Mouse (Mus musculus) hindbrain, embryonic 10.5 days (tissue): ENCODE data around the gene Atad3a. TPM values are rescaled to one million over a fixed set of nuclear protein-coding genes. Genes with fewer than 3 reads are reported as not detected.

Experiments used
- DNase-seq: peaks from one replicate; pipeline ENCODE4 v3.0.0-alpha.2; 2017; ENCODE audit warnings: low spot score
- H3K27ac ChIP-seq: fragments of 300-500 bp; sonication (generic); 2 replicates; pipeline ENCODE4 v1.5.1; 2016; ENCODE audit warnings: mild to moderate bottlenecking, moderate library complexity
- H3K27me3 ChIP-seq: fragments of 300-500 bp; sonication (generic); 2 replicates; pipeline ENCODE4 v1.6.1; 2016; ENCODE audit warnings: mild to moderate bottlenecking; ENCODE audit not compliant: poor library complexity, insufficient read depth, severe bottlenecking
- H3K36me3 ChIP-seq: fragments of 300-500 bp; sonication (generic); 2 replicates; pipeline ENCODE4 v1.6.1; 2016; ENCODE audit warnings: mild to moderate bottlenecking, moderate library complexity
- H3K4me1 ChIP-seq: fragments of 300-500 bp; sonication (generic); replicated peaks from 2 replicates; pipeline ENCODE4 v1.6.1; 2016; ENCODE audit warnings: mild to moderate bottlenecking
- H3K4me3 ChIP-seq: fragments of 300-500 bp; sonication (generic); 2 replicates; pipeline ENCODE4 v1.5.1; 2016; ENCODE audit warnings: mild to moderate bottlenecking, moderate library complexity
- H3K9me3 ChIP-seq: fragments of 300-500 bp; sonication (generic); 2 replicates; pipeline ENCODE4 v1.6.1; 2016; ENCODE audit warnings: mild to moderate bottlenecking, moderate library complexity
- WGBS: fragments of 180-500 bp; shearing (Covaris S2); methylation state at CpG from one replicate; pipeline ENCODE4 v1.1.7; 2016; 5-methylcytosine and 5-hydroxymethylcytosine counted together
- polyA plus RNA-seq: library from polyadenylated mRNA; unstranded; fragments of >200 nt; fragmentation: Nextera tagmentation; extraction: Ambion mirVana; gene quantifications from 2 replicates; pipeline ENCODE4 v1.2.1, GENCODE M21; 2016

The Atad3a gene
- polyA plus RNA-seq, 1 experiment from 2014 or later: 110 TPM

DNA sequence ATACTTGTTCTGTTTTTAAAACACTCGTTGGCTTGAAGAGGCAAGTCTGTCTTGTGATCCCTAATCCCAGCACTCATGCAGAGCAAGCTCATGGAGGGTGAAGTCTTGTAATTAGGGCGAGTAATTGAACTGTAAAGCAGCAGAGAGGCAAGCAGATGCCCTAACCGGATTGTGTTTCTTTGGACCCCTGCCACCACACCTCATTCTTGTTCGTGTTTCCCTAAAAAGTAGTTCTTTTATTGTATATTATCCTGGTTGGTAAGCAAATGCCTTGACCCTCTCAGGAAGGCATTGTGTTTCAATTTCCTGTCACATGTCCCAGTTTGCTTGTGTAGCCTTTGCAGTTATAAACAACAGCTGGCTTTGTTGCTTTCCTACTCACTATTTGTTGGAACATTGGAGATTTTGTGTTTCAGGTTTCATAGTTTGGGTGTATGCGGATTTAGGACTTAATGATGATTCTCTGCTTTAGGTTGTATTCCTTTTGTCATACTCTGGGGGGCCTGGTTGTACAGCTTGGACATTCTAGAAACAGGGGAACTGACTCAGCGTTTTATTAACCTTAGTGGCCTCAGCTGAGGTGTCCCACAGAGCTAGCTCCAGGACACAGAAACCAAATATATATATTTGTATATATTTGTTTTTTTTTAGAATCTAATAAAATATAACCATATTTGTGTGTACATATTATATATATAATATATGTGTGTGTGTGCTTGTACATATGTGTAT is 50.2 kb downstream of the Atad3a start:
- peaks cover 25% of the 10 kb centered on the region for H3K4me1 ChIP-seq
- no peak for DNase-seq
- 73% methylated on average over 6 of the region's 6 CpGs for WGBS
- H3K9me3 ChIP-seq: no peaks in the 10 kb centered on the region
- no peaks in the 10 kb centered on the region for H3K27me3 ChIP-seq
- H3K27ac ChIP-seq: no peak overlapping the region
- no peak overlapping the region for H3K4me3 ChIP-seq
- peaks cover 29% of the 10 kb centered on the region for H3K36me3 ChIP-seq

GRCm38 (mm10) chr4:155708988-155709387 is 51.9 kb downstream of the Atad3a start:
- peaks cover 12% of the 10 kb centered on the region for H3K36me3 ChIP-seq
- no peak overlapping the region for H3K27ac ChIP-seq
- H3K4me3 ChIP-seq: no peak overlapping the region
- no peak for DNase-seq
- no peaks in the 10 kb centered on the region for H3K27me3 ChIP-seq
- peaks cover 30% of the 10 kb centered on the region for H3K4me1 ChIP-seq
- H3K9me3 ChIP-seq: no peaks in the 10 kb centered on the region

GRCm38 (mm10) chr4:155708582-155708981 is 52.3 kb downstream of the Atad3a start:
- DNase-seq: no peak
- 83% methylated on average over 2 of the region's 2 CpGs for WGBS
- Histone ChIP-seq H3K4me3 (no peak overlapping the region), H3K27ac (no peak overlapping the region), H3K9me3 (no peaks in the 10 kb centered on the region), H3K4me1 (peaks cover 33% of the 10 kb centered on the region), H3K27me3 (no peaks in the 10 kb centered on the region), H3K36me3 (peaks cover 10% of the 10 kb centered on the region; the same call in 1 of the 2 replicates)

GRCm38 (mm10) chr4:155705592-155705929 is 55.3 kb downstream of the Atad3a start:
- peaks cover 31% of the 10 kb centered on the region for H3K4me1 ChIP-seq
- H3K27me3 ChIP-seq: no peaks in the 10 kb centered on the region
- H3K27ac ChIP-seq: peak overlapping the region; percentile 95
- WGBS: under 1% methylated on average over 19 of the region's 19 CpGs
- H3K4me3 ChIP-seq: peak overlapping the region; percentile 84
- no peak for DNase-seq
- H3K36me3 ChIP-seq: 0 out of 2 replicates have a peak, but pooled peaks cover 7% of the 10 kb centered on the region
- H3K9me3 ChIP-seq: no peaks in the 10 kb centered on the region

GRCm38 (mm10) chr4:155704721-155705591 is 55.9 kb downstream of the Atad3a start, which contains the start of gene Ssu72:
TSS of gene Ssu72 (plus strand) at chr4:155704800.
- Histone ChIP-seq H3K4me1 (peaks cover 29% of the 10 kb centered on the region), H3K27ac (peak within 1 kb of the TSS; percentile 95), H3K4me3 (peak within 1 kb of the TSS; percentile 84), H3K36me3 (0 out of 2 replicates have a peak, but pooled peaks cover 7% of the 10 kb centered on the region), H3K9me3 (no peaks in the 10 kb centered on the region), H3K27me3 (no peaks in the 10 kb centered on the region)
- peak; percentile 96 for DNase-seq
- under 1% methylated on average over 83 of the region's 83 CpGs for WGBS

GRCm38 (mm10) chr4:155703425-155703929 is 57.4 kb downstream of the Atad3a start:
- Histone ChIP-seq H3K27ac (no peak overlapping the region), H3K36me3 (no peaks in the 10 kb centered on the region), H3K27me3 (no peaks in the 10 kb centered on the region), H3K4me3 (0 out of 2 replicates have a peak overlapping the region, but pooled peaks have one; percentile 84), H3K9me3 (no peaks in the 10 kb centered on the region), H3K4me1 (peaks cover 25% of the 10 kb centered on the region)
- 96% methylated on average over 4 of the region's 4 CpGs for WGBS
- no peak for DNase-seq

DNA sequence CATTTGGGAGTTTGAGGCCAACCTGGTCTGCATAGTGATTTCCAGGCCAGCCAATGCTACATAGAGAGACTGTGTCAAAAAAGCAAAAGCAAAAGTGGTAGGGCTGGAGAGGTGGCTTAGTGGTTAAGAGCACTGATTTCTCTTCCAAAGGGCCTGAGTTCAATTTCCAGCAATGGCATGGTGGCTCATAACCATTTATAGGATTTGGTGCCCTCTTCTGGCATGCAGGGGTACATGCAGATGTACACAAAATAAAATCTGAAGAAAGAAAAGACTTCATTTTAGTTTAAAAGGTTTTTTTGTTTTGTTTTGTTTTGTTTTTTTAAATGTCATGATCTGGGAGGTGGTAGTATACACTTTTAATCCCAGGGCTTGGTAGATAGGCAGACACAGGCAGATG is 60.5 kb downstream of the Atad3a start:
- H3K4me3 ChIP-seq: no peak overlapping the region

DNA sequence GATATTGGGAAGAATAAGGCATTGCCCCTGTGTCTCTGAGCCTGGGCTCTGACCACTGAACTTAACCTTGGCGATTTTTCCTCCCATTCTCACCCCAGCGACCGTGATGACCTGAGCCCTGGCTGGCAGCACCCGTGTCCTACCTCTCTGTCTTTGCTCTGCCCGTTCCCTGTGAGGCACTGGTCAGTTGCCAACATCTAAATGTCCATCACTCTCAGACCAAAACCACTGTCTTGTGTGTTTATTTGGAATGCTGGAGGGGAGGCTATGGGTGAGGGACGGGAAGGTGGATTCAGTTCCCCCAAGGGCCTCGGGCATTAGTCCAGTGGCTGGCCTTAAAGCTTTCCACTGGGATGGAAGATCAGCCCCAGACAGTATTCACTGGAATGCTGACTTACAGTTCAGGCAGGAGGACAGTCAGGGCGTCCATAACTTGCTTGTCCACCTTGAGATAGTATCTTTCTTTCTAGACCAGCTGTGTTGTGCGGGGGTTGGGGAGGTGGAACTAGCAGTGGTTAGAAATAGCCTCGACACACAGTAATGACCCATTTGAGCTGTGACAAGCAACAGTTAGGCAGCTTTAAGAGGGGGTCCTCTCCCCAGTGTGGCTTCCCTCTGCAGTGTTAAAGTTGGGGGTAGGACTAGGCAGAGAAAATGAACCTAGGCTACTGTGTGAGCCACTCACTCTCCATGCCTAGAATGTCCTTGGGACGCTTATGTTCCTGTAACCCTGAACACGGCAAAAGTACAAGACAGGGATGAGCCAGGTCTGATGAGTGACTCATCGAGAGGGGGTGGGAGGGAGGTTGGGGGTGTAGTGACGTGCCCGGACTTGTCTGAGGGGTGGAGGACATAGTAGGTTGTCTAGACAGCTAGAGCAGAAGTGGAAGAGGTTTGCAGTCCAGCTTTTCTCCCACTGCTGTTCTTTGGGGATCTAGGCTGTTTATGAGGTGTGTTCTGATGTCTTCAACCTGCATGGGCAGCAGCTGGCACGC is 64.3 kb downstream of the Atad3a start:
- DNase-seq: no peak
- no peak overlapping the region for H3K27ac ChIP-seq
- peaks cover 47% of the 10 kb centered on the region for H3K27me3 ChIP-seq
- no peaks in the 10 kb centered on the region for H3K9me3 ChIP-seq
- WGBS: 79% methylated on average over 16 of the region's 16 CpGs
- no peaks in the 10 kb centered on the region for H3K36me3 ChIP-seq
- H3K4me1 ChIP-seq: peaks cover 23% of the 10 kb centered on the region
- peak overlapping the region; percentile 79; the same call in 1 of the 2 replicates for H3K4me3 ChIP-seq

More for the DNA sequence above, 60.5 kb downstream of the Atad3a start:
- Histone ChIP-seq H3K4me1 (peaks cover 13% of the 10 kb centered on the region), H3K27ac (no peak overlapping the region), H3K27me3 (peaks cover 18% of the 10 kb centered on the region), H3K36me3 (no peaks in the 10 kb centered on the region), H3K9me3 (no peaks in the 10 kb centered on the region)
- DNase-seq: no peak

DNA sequence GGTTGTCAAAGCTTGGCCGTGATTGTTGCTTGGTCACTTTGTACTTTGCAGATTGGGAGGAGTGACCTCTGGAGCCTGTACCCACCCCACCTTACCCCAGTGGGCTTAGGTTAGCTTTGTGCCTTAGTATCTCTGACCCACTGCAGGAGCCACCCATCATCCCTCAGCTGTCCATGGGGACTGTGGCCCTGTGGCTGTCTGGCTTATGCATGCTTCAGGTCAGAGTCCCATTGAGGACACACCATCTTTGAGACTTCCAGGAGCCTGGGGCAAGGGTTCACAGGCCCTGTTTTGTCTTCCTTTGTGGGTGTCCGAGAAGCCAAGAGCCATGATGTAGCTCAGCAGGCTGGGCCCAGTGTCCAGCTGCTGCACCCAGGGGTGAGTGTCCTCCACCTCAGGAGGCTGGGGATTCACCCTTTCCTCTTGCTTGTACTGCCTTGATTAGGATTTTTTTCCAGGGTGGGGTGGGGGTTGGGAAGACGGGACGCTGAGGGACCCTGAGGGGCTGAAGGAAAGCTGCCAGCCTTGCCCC is 65.3 kb downstream of the Atad3a start:
- Histone ChIP-seq H3K9me3 (no peaks in the 10 kb centered on the region), H3K4me1 (peaks cover 23% of the 10 kb centered on the region), H3K36me3 (no peaks in the 10 kb centered on the region), H3K27ac (no peak overlapping the region), H3K4me3 (peak overlapping the region; percentile 79), H3K27me3 (peaks cover 47% of the 10 kb centered on the region)
- 82% methylated on average over 4 of the region's 4 CpGs for WGBS
- no peak for DNase-seq

DNA sequence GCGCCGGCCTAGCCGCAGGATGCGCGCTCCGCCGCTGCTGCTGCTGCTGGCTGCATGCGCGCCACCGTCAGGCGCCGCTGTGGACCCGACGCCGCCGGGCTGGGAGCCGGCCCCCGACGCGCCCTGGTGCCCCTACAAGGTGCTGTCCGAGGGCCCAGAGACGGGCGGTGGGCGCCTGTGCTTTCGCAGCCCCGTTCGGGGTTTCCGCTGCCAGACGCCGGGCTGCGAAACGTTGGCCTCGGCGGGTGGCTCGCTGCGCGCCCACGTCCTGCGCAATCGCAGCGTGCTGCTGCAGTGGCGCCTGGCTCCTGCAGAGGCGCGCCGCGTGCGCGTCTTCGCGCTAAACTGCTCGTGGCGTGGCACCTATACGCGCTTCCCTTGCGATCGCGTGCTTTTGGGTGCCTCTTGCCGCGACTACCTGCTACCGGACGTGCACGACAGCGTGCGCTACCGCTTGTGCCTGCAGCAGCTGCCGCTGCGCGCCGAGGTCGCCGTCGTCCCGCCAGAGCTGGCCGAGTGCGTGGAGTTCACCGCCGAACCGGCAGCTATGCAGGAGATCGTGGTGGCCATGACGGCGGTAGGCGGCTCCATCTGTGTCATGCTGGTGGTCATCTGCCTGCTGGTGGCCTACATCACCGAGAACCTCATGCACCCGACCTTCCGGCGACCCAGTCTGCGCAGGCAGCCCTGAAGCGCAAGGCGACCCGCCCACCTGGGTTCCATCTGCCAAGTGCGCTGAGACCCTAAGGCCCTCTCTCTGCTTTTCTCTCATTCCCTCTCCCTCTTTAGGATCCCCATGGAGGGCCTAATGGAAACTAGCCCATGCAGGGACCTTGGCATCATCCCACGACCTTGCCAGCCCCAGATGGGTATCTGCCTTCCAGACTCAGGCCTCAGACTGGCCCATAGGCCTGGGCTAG is 66.2 kb downstream of the Atad3a start:
- DNase-seq: peak; percentile 65
- peak overlapping the region; percentile 88 for H3K27ac ChIP-seq

DNA sequence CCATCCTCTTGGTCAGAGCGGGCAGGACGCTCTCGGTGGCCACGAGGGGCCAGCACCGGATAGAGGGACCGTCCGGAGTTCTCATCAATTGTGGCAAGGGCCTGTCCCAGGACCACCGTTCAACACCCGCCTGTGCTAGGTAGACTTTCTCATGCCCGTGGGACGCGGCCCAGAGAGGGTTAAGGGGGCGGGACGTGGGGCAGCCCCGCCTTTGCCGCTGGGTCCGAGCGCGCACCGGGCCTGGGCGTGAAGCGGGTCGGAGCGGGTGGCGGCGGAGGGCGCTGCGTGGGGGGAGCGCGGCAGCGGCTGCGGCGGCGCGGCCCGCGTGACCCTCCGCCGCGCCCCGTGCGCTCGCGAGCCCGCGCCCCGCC is 66.8 kb downstream of the Atad3a start, which contains the start of gene Fndc10:
Fndc10 (plus strand) TSS at position 232 of the 371 bp plus-strand sequence.
- Histone ChIP-seq H3K27ac (peak within 1 kb of the TSS; percentile 88), H3K36me3 (no peaks in the 10 kb centered on the region), H3K9me3 (no peaks in the 10 kb centered on the region), H3K27me3 (peaks cover 47% of the 10 kb centered on the region), H3K4me1 (peaks cover 23% of the 10 kb centered on the region), H3K4me3 (peak within 1 kb of the TSS; percentile 79)
- DNase-seq: peak; percentile 67
- 1% methylated on average over 38 of the region's 47 CpGs for WGBS

More for the DNA sequence above, 66.2 kb downstream of the Atad3a start:
- no peaks in the 10 kb centered on the region for H3K9me3 ChIP-seq
- under 1% methylated on average over 92 of the region's 92 CpGs for WGBS
- peaks cover 23% of the 10 kb centered on the region for H3K4me1 ChIP-seq
- H3K36me3 ChIP-seq: no peaks in the 10 kb centered on the region
- peak overlapping the region; percentile 79 for H3K4me3 ChIP-seq
- H3K27me3 ChIP-seq: peaks cover 47% of the 10 kb centered on the region
